Mouse (Mus musculus) C2C12 (cell line): ENCODE data around the gene Gba2.

ENCODE experiments used
- CTCF ChIP-seq: IDR thresholded peaks from one replicate; pipeline ENCODE4 v1.5.1; 2011; ENCODE audit not compliant: control insufficient read depth, insufficient read depth, insufficient read length
- USF1 ChIP-seq: IDR thresholded peaks from one replicate; pipeline ENCODE4 v1.6.1; 2011; ENCODE audit warnings: low read depth, mild to moderate bottlenecking, control low read depth, moderate library complexity

- TF ChIP-seq CTCF (no peak), USF1 (no peak)
Measured at GRCm38 (mm10) chr4:43591543-43591942, 12.9 kb upstream of the Gba2 start.
